Mouse (Mus musculus): Measurements from ENCODE around the gene Eif2b5.
"Not testable (repeated sequence)": the region's sequence is repeated elsewhere in the genome, so short reads cannot be mapped to it uniquely, and the experiment has no call there.

- TF ChIP-seq POLR2A (IDR thresholded peaks at IDR 0.05; ENCODE audit: low read depth, low read length); CTCF (conservative IDR thresholded peaks at IDR 0.05; ENCODE audit: insufficient read depth, insufficient read length, low read depth, low read length): not testable (repeated sequence)
These were observed 14.9 kb upstream of the Eif2b5 start for GRCm38 (mm10) chr16:20483716-20484115.

All from kidney, adult 2 months (tissue).